In genomic region chr16:74801296-74801695, GRCm38 (mm10) we compare ENCODE assay signal across 9 mouse cellular contexts.
DNase-seq lines count a peak whose midpoint lies in the region; ATAC-seq lines count a peak whose summit lies in the region.
"Had no signal": no experiment of that assay in that cellular context is flagged by ENCODE, and none has a peak within 500 bp of the region (broad histone marks: within the 10 kb centered on the region; RNA-seq: fewer than 3 reads in every experiment).

No protein-coding gene starts in this region.

- ATAC-seq in forebrain, embryonic 16.5 days: peak; percentile 72
- ATAC-seq in lung, embryonic 16.5 days (ENCODE audit: low read depth): 0 out of 2 replicates have a peak, but pooled peaks have one; percentile 66
- ATAC-seq in erythroblast, adult 5-6 weeks (replicated peaks; ENCODE audit: low FRiP score, poor library complexity, severe bottlenecking): no peak

- DNase-seq in adrenal gland, adult (ENCODE audit: inconsistent age in 2 of 2, low spot score in 1 of 2): peak; percentile 5 to 61
- DNase-seq in adrenal gland, postnatal 4 days (ENCODE audit: low spot score in 2 of 2): no peak
- DNase-seq in WW6 (ENCODE audit: low read depth, low spot score): peak; percentile 11
- DNase-seq in kidney, postnatal 25 days: peak; percentile 33 to 53
- peak; percentile 82 for DNase-seq in retina, embryonic 14.5 days (ENCODE audit: low spot score)

- no peaks in the 10 kb centered on the region for H3K27me3 ChIP-seq in forebrain, embryonic 16.5 days (replicated peaks; ENCODE audit: control insufficient read depth, insufficient read depth, low read length)
- H3K27me3 ChIP-seq in lung, embryonic 16.5 days (ENCODE audit: control insufficient read depth, insufficient read depth, low read depth, low read length): no peaks in the 10 kb centered on the region

- H3K4me1 ChIP-seq in forebrain, embryonic 16.5 days (replicated peaks; ENCODE audit: control insufficient read depth, insufficient read depth, low read length): no peaks in the 10 kb centered on the region
- no peaks in the 10 kb centered on the region for H3K4me1 ChIP-seq in lung, embryonic 16.5 days (replicated peaks; ENCODE audit: control insufficient read depth, insufficient read depth, low read length)

- H3K4me3 ChIP-seq in forebrain, embryonic 16.5 days (replicated peaks; ENCODE audit: low read length): no peak overlapping the region
- no peak overlapping the region for H3K4me3 ChIP-seq in lung, embryonic 16.5 days (ENCODE audit: low read length)
- H3K4me3 ChIP-seq: erythroblast, embryonic 14.5 days had no signal

- H3K9ac ChIP-seq in forebrain, embryonic 16.5 days (replicated peaks; ENCODE audit: low read depth, low read length): no peak overlapping the region
- H3K9ac ChIP-seq in lung, embryonic 16.5 days (ENCODE audit: low read length): no peak overlapping the region

- 10% methylated on average over 7 of the region's 7 CpGs for WGBS in forebrain, embryonic 16.5 days
- 13% methylated on average over 7 of the region's 7 CpGs for WGBS in lung, embryonic 16.5 days

- H3K4me2 ChIP-seq in forebrain, embryonic 16.5 days (ENCODE audit: low read length): no peak overlapping the region
- no peak overlapping the region for H3K4me2 ChIP-seq in lung, embryonic 16.5 days (ENCODE audit: low read depth, low read length)

- no peaks in the 10 kb centered on the region for H3K36me3 ChIP-seq in forebrain, embryonic 16.5 days (ENCODE audit: control insufficient read depth, insufficient read depth)
- no peaks in the 10 kb centered on the region for H3K36me3 ChIP-seq in lung, embryonic 16.5 days (ENCODE audit: control insufficient read depth, insufficient read depth, low read length)

- no peak overlapping the region for H3K27ac ChIP-seq in forebrain, embryonic 16.5 days (ENCODE audit: low read length)
- no peak overlapping the region for H3K27ac ChIP-seq in lung, embryonic 16.5 days (ENCODE audit: low read length)

- no peaks in the 10 kb centered on the region for H3K9me3 ChIP-seq in forebrain, embryonic 16.5 days (ENCODE audit: control insufficient read depth, low read length)
- H3K9me3 ChIP-seq in lung, embryonic 16.5 days (ENCODE audit: control insufficient read depth, low read length): no peaks in the 10 kb centered on the region

Comparison
In these comparisons a context has a peak if more than half of its experiments do, and no peak if none do; other contexts are left out.
1. DNase-seq: peak in adrenal gland, adult (2 of 2), WW6 (single experiment), kidney, postnatal 25 days (2 of 2) and retina, embryonic 14.5 days (single experiment); none in adrenal gland, postnatal 4 days (0 of 2).